Mouse (Mus musculus) myocyte (in vitro differentiated cells): Measurements from ENCODE around the gene Osbpl6. TPM values are rescaled to one million over a fixed set of nuclear protein-coding genes. Genes with fewer than 3 reads are reported as not detected.

Source experiments
- H3K27me3 ChIP-seq: one replicate; pipeline ENCODE4 v1.6.1; 2011; ENCODE audit not compliant: control insufficient read depth, insufficient read depth, insufficient read length
- H3K36me3 ChIP-seq: one replicate; pipeline ENCODE4 v1.6.1; 2011; ENCODE audit not compliant: control insufficient read depth, insufficient read depth
- H3K4me2 ChIP-seq: one replicate; pipeline ENCODE4 v1.6.1; 2011; ENCODE audit warnings: low read depth, control low read depth
- H3K4me3 ChIP-seq: one replicate; pipeline ENCODE4 v1.5.1; 2011; ENCODE audit warnings: mild to moderate bottlenecking, control low read depth, moderate library complexity
- H3K79me2 ChIP-seq: one replicate; pipeline ENCODE4 v1.6.1; 2011; ENCODE audit not compliant: control insufficient read depth, insufficient read depth
- H3ac ChIP-seq: one replicate; pipeline ENCODE4 v1.6.1; 2011; ENCODE audit not compliant: control insufficient read depth, insufficient read length
- CEBPB ChIP-seq: IDR thresholded peaks from 2 replicates; pipeline ENCODE4 v1.6.1; 2011; ENCODE audit warnings: mild to moderate bottlenecking, moderate library complexity; ENCODE audit not compliant: poor library complexity, insufficient read depth, severe bottlenecking
- E2F4 ChIP-seq: IDR thresholded peaks from one replicate; pipeline ENCODE4 v1.6.1; 2011; ENCODE audit warnings: mild to moderate bottlenecking, control low read depth, moderate library complexity; ENCODE audit not compliant: insufficient read depth
- MAX ChIP-seq: IDR thresholded peaks from one replicate; pipeline ENCODE4 v1.6.1; 2011; ENCODE audit warnings: low read depth, mild to moderate bottlenecking, control low read depth
- MYOD1 ChIP-seq, 3 experiments: IDR thresholded peaks; one replicate each; pipeline ENCODE4 v1.6.1; 2011; ENCODE audit warnings: control low read depth in 2 of 3, low read depth in 2 of 3, mild to moderate bottlenecking in 2 of 3, moderate library complexity in 1 of 3; ENCODE audit not compliant: insufficient read length in 2 of 3, control insufficient read depth in 1 of 3
- MYOG ChIP-seq, 3 experiments: IDR thresholded peaks; one replicate each; pipeline ENCODE4 v1.6.1; 2011; ENCODE audit warnings: control low read depth in 2 of 3, low read depth in 2 of 3, mild to moderate bottlenecking in 2 of 3; ENCODE audit not compliant: insufficient read length in 2 of 3, control insufficient read depth in 1 of 3, insufficient read depth in 1 of 3
- POLR2A ChIP-seq: IDR thresholded peaks from one replicate; pipeline ENCODE4 v1.6.1; 2011; ENCODE audit warnings: low read depth, mild to moderate bottlenecking, control low read depth, moderate library complexity; ENCODE audit not compliant: insufficient read length
- POLR2AphosphoS2 ChIP-seq: IDR thresholded peaks from one replicate; pipeline ENCODE4 v1.6.1; 2011; ENCODE audit warnings: low read depth, control low read depth; ENCODE audit not compliant: insufficient read length
- REST ChIP-seq: IDR thresholded peaks from one replicate; pipeline ENCODE4 v1.6.1; 2011; ENCODE audit warnings: mild to moderate bottlenecking, control low read depth, moderate library complexity; ENCODE audit not compliant: insufficient read depth, insufficient read length
- SRF ChIP-seq: IDR thresholded peaks from one replicate; pipeline ENCODE4 v1.6.1; 2011; ENCODE audit warnings: low read depth; ENCODE audit not compliant: control insufficient read depth, insufficient read length
- TCF12 ChIP-seq: IDR thresholded peaks from one replicate; pipeline ENCODE4 v1.6.1; 2011; ENCODE audit warnings: mild to moderate bottlenecking, control low read depth; ENCODE audit not compliant: poor library complexity, insufficient read depth, severe bottlenecking
- TCF3 ChIP-seq: IDR thresholded peaks from one replicate; pipeline ENCODE4 v1.6.1; 2011; ENCODE audit warnings: low read depth, control low read depth; ENCODE audit not compliant: insufficient read length
- USF1 ChIP-seq: IDR thresholded peaks from one replicate; pipeline ENCODE4 v1.6.1; 2011; ENCODE audit warnings: low read depth, mild to moderate bottlenecking, control low read depth, moderate library complexity
- polyA plus RNA-seq: library from polyadenylated mRNA; unstranded; fragments of >200 nt; fragmentation: generic; extraction: Trizol; gene quantifications from one replicate; pipeline ENCODE4 v1.2.1, GENCODE M21; 2012; ENCODE audit warnings: missing spikeins

The Osbpl6 gene
- polyA plus RNA-seq, 1 experiment = 1.7 TPM

- no peak overlapping the region for H3K4me3 ChIP-seq
- H3ac ChIP-seq = no peak overlapping the region
- no peaks in the 10 kb centered on the region for H3K27me3 ChIP-seq
- TF ChIP-seq TCF12 (no peak), MAX (no peak), POLR2AphosphoS2 (no peak), E2F4 (no peak), CEBPB (no peak), MYOG (IDR thresholded peaks at IDR 0.05; ENCODE audit: control insufficient read depth in 1 of 3, insufficient read depth in 1 of 3, insufficient read length in 2 of 3, low read depth in 2 of 3) (no peak), SRF (no peak), USF1 (no peak), POLR2A (no peak)
- no peak overlapping the region for H3K4me2 ChIP-seq
- no peaks in the 10 kb centered on the region for H3K79me2 ChIP-seq
- H3K36me3 ChIP-seq = no peaks in the 10 kb centered on the region
Measured at GRCm38 (mm10) chr2:76563862-76564261, 157.6 kb downstream of the Osbpl6 start.

DNA sequence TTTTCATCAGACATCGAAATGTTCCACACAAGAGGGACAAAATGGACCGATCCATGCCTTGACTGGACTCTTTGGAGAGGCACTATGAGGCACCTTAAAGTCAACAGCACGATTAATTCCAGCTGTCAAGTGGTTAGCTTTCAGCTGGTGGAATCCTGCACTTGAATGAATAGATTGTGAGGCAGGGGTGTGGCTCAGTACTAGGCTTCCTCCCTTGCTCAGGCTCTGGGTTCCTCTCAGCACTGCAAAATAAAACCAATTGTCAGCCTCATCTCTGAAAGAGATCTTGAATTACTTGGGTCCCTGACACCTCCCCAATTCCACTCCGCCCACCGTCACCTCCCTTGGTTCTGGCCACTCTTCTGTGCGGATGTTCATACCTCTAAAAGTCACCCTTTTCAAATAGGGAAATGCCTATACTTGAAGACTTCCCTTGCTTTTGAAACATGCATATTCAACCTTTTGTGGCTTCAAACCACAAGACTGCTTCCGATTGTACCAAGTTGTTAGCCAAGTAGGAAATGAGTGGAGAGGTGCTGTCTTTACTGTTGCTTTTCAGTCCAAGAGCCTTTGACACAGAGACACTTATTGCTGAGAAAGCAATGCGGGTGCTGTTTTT, 160.7 kb downstream of the Osbpl6 start:
- Histone ChIP-seq H3K4me2 (no peak overlapping the region), H3K36me3 (no peaks in the 10 kb centered on the region), H3K4me3 (no peak overlapping the region), H3K27me3 (no peaks in the 10 kb centered on the region), H3ac (no peak overlapping the region), H3K79me2 (no peaks in the 10 kb centered on the region)
- no peak for TF ChIP-seq POLR2A
- TF ChIP-seq REST = no peak
- TF ChIP-seq TCF12 = no peak
- TF ChIP-seq MYOD1 (IDR thresholded peaks at IDR 0.05; ENCODE audit: control insufficient read depth in 1 of 3, insufficient read length in 2 of 3, low read depth in 2 of 3) = no peak
- TF ChIP-seq MYOG (IDR thresholded peaks at IDR 0.05; ENCODE audit: control insufficient read depth in 1 of 3, insufficient read depth in 1 of 3, insufficient read length in 2 of 3, low read depth in 2 of 3) = no peak

- Histone ChIP-seq H3K4me3 (no peak overlapping the region), H3K27me3 (no peaks in the 10 kb centered on the region), H3K4me2 (no peak overlapping the region), H3K79me2 (no peaks in the 10 kb centered on the region), H3K36me3 (no peaks in the 10 kb centered on the region), H3ac (no peak overlapping the region)
- TF ChIP-seq POLR2AphosphoS2 (no peak), CEBPB (0 out of 2 replicates have a peak, but pooled peaks have one; percentile 28), TCF3 (no peak)
Measured at GRCm38 (mm10) chr2:76571543-76571942, 165.2 kb downstream of the Osbpl6 start.

DNA sequence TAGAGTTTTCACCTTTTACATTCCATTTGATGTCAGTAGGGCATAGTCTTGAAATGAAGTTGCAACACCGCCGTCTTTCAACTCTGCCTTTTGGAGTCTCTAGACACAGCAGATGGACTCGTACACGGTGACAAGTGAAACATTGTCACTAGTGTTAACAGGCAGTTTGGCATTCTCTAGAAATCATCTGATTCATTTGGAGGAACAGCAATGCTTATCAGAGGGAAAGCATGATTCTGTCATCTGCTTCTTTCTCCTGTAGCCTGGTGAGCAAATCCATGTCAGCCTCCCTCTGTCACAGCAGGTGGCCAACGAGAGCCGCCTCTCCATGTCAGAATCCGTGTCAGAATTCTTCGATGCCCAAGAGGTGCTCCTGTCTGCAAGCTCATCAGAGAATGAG, 172.6 kb downstream of the Osbpl6 start:
- no peaks in the 10 kb centered on the region for H3K79me2 ChIP-seq
- H3K36me3 ChIP-seq = no peaks in the 10 kb centered on the region
- TF ChIP-seq CEBPB = no peak
- no peak for TF ChIP-seq USF1
- TF ChIP-seq E2F4 = no peak
- no peak for TF ChIP-seq MAX
- TF ChIP-seq POLR2A = no peak
- no peak for TF ChIP-seq MYOG (IDR thresholded peaks at IDR 0.05; ENCODE audit: control insufficient read depth in 1 of 3, insufficient read depth in 1 of 3, insufficient read length in 2 of 3, low read depth in 2 of 3)
- TF ChIP-seq TCF12 = no peak
- no peak for TF ChIP-seq TCF3
- TF ChIP-seq MYOD1 (IDR thresholded peaks at IDR 0.05; ENCODE audit: control insufficient read depth in 1 of 3, insufficient read length in 2 of 3, low read depth in 2 of 3) = no peak
- no peak for TF ChIP-seq SRF
- no peak for TF ChIP-seq REST
- no peak for TF ChIP-seq POLR2AphosphoS2
- no peak overlapping the region for H3K4me3 ChIP-seq
- H3ac ChIP-seq = no peak overlapping the region
- H3K4me2 ChIP-seq = no peak overlapping the region
- no peaks in the 10 kb centered on the region for H3K27me3 ChIP-seq

- TF ChIP-seq MYOD1 (IDR thresholded peaks at IDR 0.05; ENCODE audit: control insufficient read depth in 1 of 3, insufficient read length in 2 of 3, low read depth in 2 of 3) = no peak
- H3ac ChIP-seq = no peak overlapping the region
- H3K27me3 ChIP-seq = no peaks in the 10 kb centered on the region
Measured at GRCm38 (mm10) chr2:76585090-76585489, 178.8 kb downstream of the Osbpl6 start.

GRCm38 (mm10) chr2:76586906-76587305, 180.6 kb downstream of the Osbpl6 start:
- no peak for TF ChIP-seq SRF
- TF ChIP-seq POLR2A = no peak
- no peak for TF ChIP-seq MAX
- TF ChIP-seq REST = no peak
- no peak for TF ChIP-seq CEBPB
- no peak for TF ChIP-seq POLR2AphosphoS2
- no peak for TF ChIP-seq TCF12
- no peak for TF ChIP-seq TCF3
- no peak for TF ChIP-seq USF1
- TF ChIP-seq E2F4 = no peak
- TF ChIP-seq MYOG (IDR thresholded peaks at IDR 0.05; ENCODE audit: control insufficient read depth in 1 of 3, insufficient read depth in 1 of 3, insufficient read length in 2 of 3, low read depth in 2 of 3) = no peak
- Histone ChIP-seq H3K4me3 (no peak overlapping the region), H3K36me3 (no peaks in the 10 kb centered on the region), H3K27me3 (no peaks in the 10 kb centered on the region), H3K4me2 (no peak overlapping the region), H3ac (no peak overlapping the region), H3K79me2 (no peaks in the 10 kb centered on the region)

More at GRCm38 (mm10) chr2:76585090-76585489, 178.8 kb downstream of the Osbpl6 start:
- Histone ChIP-seq H3K4me2 (no peak overlapping the region), H3K36me3 (no peaks in the 10 kb centered on the region), H3K4me3 (no peak overlapping the region), H3K79me2 (no peaks in the 10 kb centered on the region)
